Mouse (Mus musculus): Measurements from ENCODE around the gene Usp50. TPM values are rescaled to one million over a fixed set of nuclear protein-coding genes. Genes with fewer than 3 reads are reported as not detected.

Usp50 gene
- polyA plus RNA-seq (2014; fragmentation: Nextera tagmentation; extraction: Ambion mirVana): 3.6 and 4.1 TPM in 2 replicates

DNA sequence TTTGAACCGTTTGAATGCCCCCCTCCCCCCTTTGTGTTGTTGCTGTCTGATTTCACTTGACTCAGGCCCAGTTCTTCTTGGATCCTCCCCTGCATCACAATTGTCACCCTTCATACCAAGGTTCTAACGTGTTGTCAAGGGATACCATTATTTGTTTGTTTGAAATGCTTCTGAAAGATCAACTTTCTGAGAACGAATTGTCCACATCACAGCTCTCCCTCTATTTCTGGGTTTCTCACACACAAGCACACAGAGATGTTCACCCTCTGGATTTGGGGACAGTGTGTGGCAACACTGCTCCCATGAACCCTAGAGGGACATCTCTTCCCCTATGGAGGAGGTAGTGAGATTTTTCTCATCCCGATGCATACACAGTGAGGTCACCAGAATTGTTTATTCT is at the start of gene Usp50:
Gene Usp50, minus strand, starts transcription at position 101 of the 400 bp plus-strand sequence.
- DNase-seq (no peak), ATAC-seq (ENCODE audit: insufficient read depth) (no peak)
- Histone ChIP-seq H3K9ac (no peak within 1 kb of the TSS), H3K27ac (ENCODE audit: low read depth) (no peak within 1 kb of the TSS), H3K36me3 (ENCODE audit: insufficient read depth) (no peaks in the 10 kb centered on the region), H3K27me3 (ENCODE audit: insufficient read depth, low read length) (no peaks in the 10 kb centered on the region), H3K4me2 (no peak within 1 kb of the TSS), H3K4me3 (ENCODE audit: low read depth, low read length) (no peak within 1 kb of the TSS), H3K9me3 (ENCODE audit: low read depth, low read length) (no peaks in the 10 kb centered on the region), H3K4me1 (ENCODE audit: insufficient read depth) (no peaks in the 10 kb centered on the region)
- WGBS: 61% methylated on average over 4 of the region's 4 CpGs
- TF ChIP-seq CTCF (IDR thresholded peaks at IDR 0.05; ENCODE audit: low read depth): no peak

DNA sequence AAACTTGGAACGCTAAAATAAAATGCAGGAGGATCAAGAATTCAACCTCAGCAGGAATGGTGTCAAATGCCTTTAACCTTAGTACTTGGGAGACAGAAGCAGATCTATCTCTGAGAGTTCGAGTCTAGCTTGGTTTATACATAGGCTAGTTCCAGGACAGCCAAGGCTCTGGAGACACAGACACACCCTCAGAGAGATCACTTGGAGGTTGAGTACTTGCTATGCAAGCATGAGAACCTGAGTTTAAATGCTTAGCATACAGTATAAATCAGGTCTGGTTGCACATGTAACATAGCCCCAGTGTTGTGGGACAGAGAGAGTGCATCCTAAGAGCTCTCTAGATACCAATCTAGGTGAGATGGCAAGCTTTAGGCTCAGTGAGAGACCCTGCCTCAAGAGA is 34.1 kb upstream of the Usp50 start:
- H3K4me1 ChIP-seq (ENCODE audit: insufficient read depth): no peaks in the 10 kb centered on the region
- no peak overlapping the region for H3K4me2 ChIP-seq
- no peaks in the 10 kb centered on the region for H3K27me3 ChIP-seq (ENCODE audit: insufficient read depth, low read length)
- WGBS: 84% methylated on average over 2 of the region's 2 CpGs
- ATAC-seq (ENCODE audit: insufficient read depth) (no peak), DNase-seq (no peak)
- no peak overlapping the region for H3K27ac ChIP-seq (ENCODE audit: low read depth)
- no peak for TF ChIP-seq CTCF (IDR thresholded peaks at IDR 0.05; ENCODE audit: low read depth)
- peaks cover 54% of the 10 kb centered on the region for H3K36me3 ChIP-seq (ENCODE audit: insufficient read depth)
- H3K4me3 ChIP-seq (ENCODE audit: low read depth, low read length): no peak overlapping the region
- no peaks in the 10 kb centered on the region for H3K9me3 ChIP-seq (ENCODE audit: low read depth, low read length)
- no peak overlapping the region for H3K9ac ChIP-seq

DNA sequence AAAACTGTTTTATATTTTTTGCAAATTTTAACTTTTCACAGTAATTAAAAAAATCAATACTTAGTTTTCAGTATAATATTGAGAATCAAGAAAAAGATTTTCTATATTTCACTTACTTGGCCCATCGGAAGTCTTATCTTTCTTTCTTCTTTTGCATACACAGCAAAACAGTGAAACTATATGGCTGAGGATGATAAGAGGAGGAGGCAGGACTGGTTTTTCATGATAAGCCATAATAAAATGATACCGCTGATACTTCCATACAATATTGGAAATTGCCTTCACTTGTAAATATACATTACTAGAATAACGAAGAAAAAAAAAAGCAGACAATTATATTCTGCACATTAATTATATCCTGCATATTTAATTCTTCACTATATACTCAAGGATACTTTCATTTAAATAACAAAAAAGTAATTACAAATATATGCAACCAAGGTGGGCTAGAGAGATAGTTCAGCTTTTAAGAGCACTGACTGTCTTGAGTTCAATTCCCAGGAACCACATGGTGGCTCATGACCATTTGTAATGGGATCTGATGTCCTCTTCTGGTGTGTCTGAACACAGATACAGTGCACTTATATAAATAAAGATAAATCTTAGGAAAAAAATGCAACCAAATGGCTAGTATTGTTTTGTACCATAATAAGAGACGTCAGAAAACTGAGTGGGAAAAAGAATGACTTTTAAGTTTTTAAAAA is 33.5 kb upstream of the Usp50 start:
- Histone ChIP-seq H3K4me3 (ENCODE audit: low read depth, low read length) (no peak overlapping the region), H3K4me2 (no peak overlapping the region), H3K4me1 (ENCODE audit: insufficient read depth) (no peaks in the 10 kb centered on the region), H3K9ac (no peak overlapping the region), H3K36me3 (ENCODE audit: insufficient read depth) (peaks cover 57% of the 10 kb centered on the region), H3K9me3 (ENCODE audit: low read depth, low read length) (no peaks in the 10 kb centered on the region), H3K27ac (ENCODE audit: low read depth) (no peak overlapping the region), H3K27me3 (ENCODE audit: insufficient read depth, low read length) (no peaks in the 10 kb centered on the region)
- TF ChIP-seq CTCF (IDR thresholded peaks at IDR 0.05; ENCODE audit: low read depth): no peak
- no peak for DNase-seq
- 84% methylated on average over 4 of the region's 4 CpGs for WGBS
- no peak for ATAC-seq (ENCODE audit: insufficient read depth)

DNA sequence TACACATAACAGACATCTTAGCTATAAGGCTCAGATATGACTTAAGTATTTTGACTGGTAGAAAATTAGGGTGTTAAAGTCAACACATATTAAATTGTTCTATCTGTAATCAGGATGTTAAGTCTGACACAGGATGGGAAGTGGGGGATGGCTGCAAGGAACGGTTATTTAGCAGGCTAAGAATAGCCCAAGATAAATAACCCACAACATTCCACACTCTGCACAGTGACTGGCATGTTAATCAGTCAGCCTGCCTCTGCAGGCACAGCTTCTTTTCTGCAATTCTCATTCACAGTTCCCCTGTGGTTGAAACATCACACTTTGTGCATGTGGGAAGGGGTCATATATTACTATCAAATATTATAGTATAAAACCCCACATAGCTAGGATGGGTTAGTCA is 32.6 kb upstream of the Usp50 start:
- peaks cover 60% of the 10 kb centered on the region for H3K36me3 ChIP-seq (ENCODE audit: insufficient read depth)
- H3K4me3 ChIP-seq (ENCODE audit: low read depth, low read length): no peak overlapping the region
- no peak for TF ChIP-seq CTCF (IDR thresholded peaks at IDR 0.05; ENCODE audit: low read depth)
- H3K9ac ChIP-seq: no peak overlapping the region
- H3K27ac ChIP-seq (ENCODE audit: low read depth): no peak overlapping the region
- DNase-seq: peak; percentile 8
- H3K4me2 ChIP-seq: no peak overlapping the region
- 0 out of 2 replicates have a peak, but pooled peaks have one; percentile 38 for ATAC-seq (ENCODE audit: insufficient read depth)
- no peaks in the 10 kb centered on the region for H3K4me1 ChIP-seq (ENCODE audit: insufficient read depth)
- WGBS: 31% methylated on average over 1 of the region's 1 CpGs
- H3K27me3 ChIP-seq (ENCODE audit: insufficient read depth, low read length): no peaks in the 10 kb centered on the region
- H3K9me3 ChIP-seq (ENCODE audit: low read depth, low read length): no peaks in the 10 kb centered on the region

DNA sequence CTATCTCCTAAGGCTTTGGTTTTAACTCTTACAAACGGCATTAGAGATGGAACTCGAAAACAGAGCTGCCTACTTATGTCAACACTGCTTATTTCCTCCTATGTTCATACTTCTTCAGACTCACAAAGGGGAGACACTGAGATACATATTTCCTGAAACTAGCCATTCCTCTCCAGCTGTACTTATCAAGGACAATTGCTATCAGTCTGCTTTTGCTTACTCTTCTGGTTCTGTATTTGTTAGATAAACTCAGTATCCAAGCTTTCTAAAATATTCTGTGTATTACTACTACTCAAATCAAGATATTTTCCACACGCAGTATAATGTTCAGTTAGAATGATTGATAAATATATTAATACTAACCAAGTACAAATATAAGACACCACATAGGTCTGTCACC is 18.7 kb upstream of the Usp50 start:
- Histone ChIP-seq H3K9me3 (ENCODE audit: low read depth, low read length) (no peaks in the 10 kb centered on the region), H3K9ac (no peak overlapping the region), H3K4me3 (ENCODE audit: low read depth, low read length) (no peak overlapping the region), H3K4me1 (ENCODE audit: insufficient read depth) (no peaks in the 10 kb centered on the region), H3K4me2 (no peak overlapping the region), H3K27ac (ENCODE audit: low read depth) (no peak overlapping the region), H3K27me3 (ENCODE audit: insufficient read depth, low read length) (no peaks in the 10 kb centered on the region), H3K36me3 (ENCODE audit: insufficient read depth) (peaks cover 65% of the 10 kb centered on the region)
- DNase-seq (no peak), ATAC-seq (ENCODE audit: insufficient read depth) (no peak)
- 87% methylated on average over 3 of the region's 3 CpGs for WGBS
- TF ChIP-seq CTCF (IDR thresholded peaks at IDR 0.05; ENCODE audit: low read depth): no peak

DNA sequence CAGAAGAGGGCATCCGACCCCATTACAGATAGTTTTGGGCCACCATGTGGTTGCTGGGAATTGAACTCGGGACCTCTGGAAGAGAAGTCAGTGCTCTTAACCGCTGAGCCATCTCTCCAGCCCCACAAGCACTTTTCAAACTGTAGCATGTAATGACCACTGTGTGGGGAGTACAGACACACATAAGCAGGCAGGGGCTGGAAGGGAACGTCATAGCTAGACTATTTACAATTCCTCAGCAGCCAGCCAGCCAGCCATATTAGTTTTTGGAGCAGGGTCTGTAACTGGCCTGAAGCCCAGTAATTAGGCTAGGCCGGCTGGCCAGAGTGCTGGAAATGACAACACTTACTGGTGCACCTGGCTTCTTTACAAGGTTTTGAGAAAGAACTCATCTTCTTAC is 15.2 kb upstream of the Usp50 start:
- no peak for ATAC-seq (ENCODE audit: insufficient read depth)

GRCm38 (mm10) chr2:126795708-126796107 is 12.4 kb upstream of the Usp50 start:
- H3K4me3 ChIP-seq (ENCODE audit: low read depth, low read length): no peak overlapping the region
- H3K27ac ChIP-seq (ENCODE audit: low read depth): no peak overlapping the region
- ATAC-seq (ENCODE audit: insufficient read depth) (no peak), DNase-seq (peak; percentile 13)
- peaks cover 65% of the 10 kb centered on the region for H3K36me3 ChIP-seq (ENCODE audit: insufficient read depth)
- H3K4me1 ChIP-seq (ENCODE audit: insufficient read depth): no peaks in the 10 kb centered on the region
- no peaks in the 10 kb centered on the region for H3K9me3 ChIP-seq (ENCODE audit: low read depth, low read length)
- no peak overlapping the region for H3K4me2 ChIP-seq
- H3K9ac ChIP-seq: no peak overlapping the region
- WGBS: 78% methylated on average over 3 of the region's 3 CpGs
- no peaks in the 10 kb centered on the region for H3K27me3 ChIP-seq (ENCODE audit: insufficient read depth, low read length)
- TF ChIP-seq CTCF (IDR thresholded peaks at IDR 0.05; ENCODE audit: low read depth): peak; percentile 54

More for the DNA sequence above, 15.2 kb upstream of the Usp50 start:
- Histone ChIP-seq H3K4me1 (ENCODE audit: insufficient read depth) (no peaks in the 10 kb centered on the region), H3K27ac (ENCODE audit: low read depth) (no peak overlapping the region), H3K9ac (no peak overlapping the region), H3K4me2 (no peak overlapping the region), H3K36me3 (ENCODE audit: insufficient read depth) (peaks cover 61% of the 10 kb centered on the region), H3K9me3 (ENCODE audit: low read depth, low read length) (no peaks in the 10 kb centered on the region), H3K4me3 (ENCODE audit: low read depth, low read length) (no peak overlapping the region), H3K27me3 (ENCODE audit: insufficient read depth, low read length) (no peaks in the 10 kb centered on the region)
- DNase-seq: peak; percentile 27
- TF ChIP-seq CTCF (IDR thresholded peaks at IDR 0.05; ENCODE audit: low read depth): no peak
- WGBS: 79% methylated on average over 5 of the region's 5 CpGs

All from lung, embryonic 14.5 days (tissue).